ENCODE assay signal across 8 mouse cellular contexts in genomic region chr4:149674814-149675377, GRCm38 (mm10). TPM values are rescaled to one million over a fixed set of nuclear protein-coding genes. Genes with fewer than 3 reads are reported as not detected.
DNase-seq lines count a peak whose midpoint lies in the region; ATAC-seq and TF ChIP-seq lines count a peak whose summit lies in the region.

No protein-coding gene starts in this region.

- no peak for TF ChIP-seq CTCF in kidney, adult 2 months (conservative IDR thresholded peaks at IDR 0.05; ENCODE audit: insufficient read depth, insufficient read length, low read depth, low read length)

- no peak for ATAC-seq in embryonic facial prominence, embryonic 12.5 days (ENCODE audit: insufficient number of reproducible peaks, insufficient read depth, low FRiP score, low TSS enrichment)
- ATAC-seq in hindbrain, embryonic 13.5 days (ENCODE audit: low FRiP score), result no peak
- ATAC-seq in midbrain, embryonic 14.5 days (ENCODE audit: low FRiP score, low TSS enrichment), result no peak

- H3K36me3 ChIP-seq in kidney, adult 2 months (ENCODE audit: control insufficient read depth, insufficient read depth, low read length), result no peaks in the 10 kb centered on the region
- H3K36me3 ChIP-seq in embryonic facial prominence, embryonic 12.5 days, result no peaks in the 10 kb centered on the region
- H3K36me3 ChIP-seq in hindbrain, embryonic 13.5 days, result peaks cover 31% of the 10 kb centered on the region
- peaks cover 5% of the 10 kb centered on the region; the same call in 1 of the 2 replicates for H3K36me3 ChIP-seq in midbrain, embryonic 14.5 days (ENCODE audit: control insufficient read depth, insufficient read depth, low read length)

- H3K4me3 ChIP-seq in kidney, adult 2 months (ENCODE audit: insufficient read depth, low read depth, low read length), result peak overlapping the region; percentile 44; the same call in 1 of the 2 replicates
- H3K4me3 ChIP-seq in embryonic facial prominence, embryonic 12.5 days, result peak overlapping the region; percentile 61
- H3K4me3 ChIP-seq in hindbrain, embryonic 13.5 days, result peak overlapping the region; percentile 73
- peak overlapping the region; percentile 72 for H3K4me3 ChIP-seq in midbrain, embryonic 14.5 days (replicated peaks; ENCODE audit: low read depth, low read length)

- no peaks in the 10 kb centered on the region for H3K9me3 ChIP-seq in embryonic facial prominence, embryonic 12.5 days
- H3K9me3 ChIP-seq in hindbrain, embryonic 13.5 days, result no peaks in the 10 kb centered on the region
- H3K9me3 ChIP-seq in midbrain, embryonic 14.5 days (ENCODE audit: control insufficient read depth, low read length), result peaks cover 3% of the 10 kb centered on the region; the same call in 1 of the 2 replicates

- TF ChIP-seq POLR2A in kidney, adult 2 months (IDR thresholded peaks at IDR 0.05; ENCODE audit: low read depth, low read length), result no peak

- no peak overlapping the region for H3K27ac ChIP-seq in kidney, adult 2 months (ENCODE audit: insufficient read depth, low read depth, low read length)
- H3K27ac ChIP-seq in embryonic facial prominence, embryonic 12.5 days, result no peak overlapping the region
- peak overlapping the region; percentile 87 for H3K27ac ChIP-seq in hindbrain, embryonic 13.5 days
- H3K27ac ChIP-seq in midbrain, embryonic 14.5 days (replicated peaks; ENCODE audit: low read depth, low read length), result peak overlapping the region; percentile 79

- no peak for DNase-seq in kidney, adult 2 months
- no peak for DNase-seq in kidney, postnatal 10 days
- peak; percentile 38 for DNase-seq in midbrain, embryonic 14.5 days
- no peak for DNase-seq in urinary bladder, adult 18-20 months (ENCODE audit: low spot score in 2 of 2)
- DNase-seq in right cerebral cortex, adult 2 months (ENCODE audit: low spot score in 2 of 2), result no peak
- no peak for DNase-seq in ovary, postnatal 10 days (ENCODE audit: low spot score)

- H3K4me1 ChIP-seq in kidney, adult 2 months (ENCODE audit: control insufficient read depth, insufficient read depth, low read length), result no peaks in the 10 kb centered on the region
- H3K4me1 ChIP-seq in embryonic facial prominence, embryonic 12.5 days, result 0 out of 2 replicates have a peak, but pooled peaks cover 3% of the 10 kb centered on the region
- H3K4me1 ChIP-seq in hindbrain, embryonic 13.5 days (replicated peaks), result peaks cover 17% of the 10 kb centered on the region
- 0 out of 2 replicates have a peak, but pooled peaks cover 3% of the 10 kb centered on the region for H3K4me1 ChIP-seq in midbrain, embryonic 14.5 days (ENCODE audit: control insufficient read depth, insufficient read depth, low read length)

- H3K4me2 ChIP-seq in embryonic facial prominence, embryonic 12.5 days (replicated peaks), result peak overlapping the region; percentile 92
- peak overlapping the region; percentile 79 for H3K4me2 ChIP-seq in hindbrain, embryonic 13.5 days
- H3K4me2 ChIP-seq in midbrain, embryonic 14.5 days (ENCODE audit: low read length), result peak overlapping the region; percentile 86

- 30% methylated on average over 8 of the region's 8 CpGs for WGBS in kidney, adult 2 months
- WGBS in embryonic facial prominence, embryonic 12.5 days, result 9% methylated on average over 8 of the region's 8 CpGs
- WGBS in hindbrain, embryonic 13.5 days, result 6% methylated on average over 8 of the region's 8 CpGs
- WGBS in midbrain, embryonic 14.5 days, result 10% methylated on average over 8 of the region's 8 CpGs

- H3K27me3 ChIP-seq in kidney, adult 2 months (replicated peaks; ENCODE audit: control insufficient read depth, insufficient read depth, low read length), result no peaks in the 10 kb centered on the region
- peaks cover 31% of the 10 kb centered on the region; the same call in 1 of the 2 replicates for H3K27me3 ChIP-seq in embryonic facial prominence, embryonic 12.5 days
- H3K27me3 ChIP-seq in hindbrain, embryonic 13.5 days, result peaks cover 10% of the 10 kb centered on the region; the same call in 1 of the 2 replicates
- H3K27me3 ChIP-seq in midbrain, embryonic 14.5 days (ENCODE audit: control insufficient read depth, insufficient read depth, low read length), result no peaks in the 10 kb centered on the region; the same call in 1 of the 2 replicates

- peak overlapping the region; percentile 61; the same call in 1 of the 2 replicates for H3K9ac ChIP-seq in embryonic facial prominence, embryonic 12.5 days
- peak overlapping the region; percentile 86 for H3K9ac ChIP-seq in hindbrain, embryonic 13.5 days
- peak overlapping the region; percentile 78 for H3K9ac ChIP-seq in midbrain, embryonic 14.5 days (replicated peaks; ENCODE audit: low read length)

RNA-seq across cellular contexts. Expression of gene Pik3cd, which starts 27.5 kb away (rescaled TPM):
- 3.1 and 7.2 TPM in 2 replicates for polyA plus RNA-seq in kidney, adult 2 months (2012; rRNA removed)
- 5.5 and 7.3 TPM in 2 replicates for polyA plus RNA-seq in embryonic facial prominence, embryonic 12.5 days (2016; fragmentation: Nextera tagmentation; extraction: Ambion mirVana)
- polyA plus RNA-seq in hindbrain, embryonic 13.5 days (2015; fragmentation: Nextera tagmentation; extraction: Ambion mirVana), result 17.1 and 18.1 TPM in 2 replicates
- 12.7 and 14.2 TPM in 2 replicates for polyA plus RNA-seq in midbrain, embryonic 14.5 days (2014; fragmentation: Nextera tagmentation; extraction: Ambion mirVana)

Comparison
In these comparisons a context has a peak if more than half of its experiments do, and no peak if none do; other contexts are left out.
1. H3K27ac ChIP-seq: peak in hindbrain, embryonic 13.5 days (single experiment) and midbrain, embryonic 14.5 days (single experiment); none in kidney, adult 2 months (single experiment) and embryonic facial prominence, embryonic 12.5 days (single experiment).
2. Peak in every context shown above with its lines, with median percentiles within 50 percentile points of each other: H3K4me3 ChIP-seq, H3K4me2 ChIP-seq and H3K9ac ChIP-seq.